Mouse (Mus musculus) left cerebral cortex, adult 8-10 months (tissue): ENCODE results near the gene Zc3hav1l. TPM values are rescaled to one million over a fixed set of nuclear protein-coding genes. Genes with fewer than 3 reads are reported as not detected.
A peak's percentile ranks its signal among the peaks of the same experiment; 100 is the strongest.

Experiments
- DNase-seq, 2 experiments: peaks; one replicate each; pipeline ENCODE4 v3.0.0; 2022; ENCODE audit warnings: low spot score in 2 of 2
- total RNA-seq, 4 experiments: library from RNA; stranded (reverse); gene quantifications; 2 replicates each; pipeline ENCODE4 v1.2.4; 2022

Zc3hav1l gene
- total RNA-seq, 4 experiments from 2014 or later: 3.1 to 3.5 (median 3.4) TPM

- DNase-seq: no peak
Observed at GRCm38 (mm10) chr6:38284422-38284821, 14.6 kb downstream of the Zc3hav1l start.

GRCm38 (mm10) chr6:38264466-38264865 lies 34.6 kb downstream of the Zc3hav1l start:
- DNase-seq: no peak

GRCm38 (mm10) chr6:38263393-38264159 lies 35.5 kb downstream of the Zc3hav1l start:
- DNase-seq: peak in 1 of 2 experiments; percentile 90

GRCm38 (mm10) chr6:38261877-38262276 lies 37.2 kb downstream of the Zc3hav1l start:
- DNase-seq: no peak

- DNase-seq: no peak
Observed at GRCm38 (mm10) chr6:38257506-38257905, 41.6 kb downstream of the Zc3hav1l start.

- no peak for DNase-seq
Observed at GRCm38 (mm10) chr6:38256793-38257192, 42.3 kb downstream of the Zc3hav1l start.

GRCm38 (mm10) chr6:38255794-38256193 lies 43.3 kb downstream of the Zc3hav1l start:
- DNase-seq: no peak

- peak; percentile 42 to 49 for DNase-seq
Observed at GRCm38 (mm10) chr6:38253736-38254641, 45.1 kb downstream of the Zc3hav1l start, which contains the start of gene D630045J12Rik. D630045J12Rik (minus strand) TSS chr6:38254009.

GRCm38 (mm10) chr6:38252766-38253735 lies 46.0 kb downstream of the Zc3hav1l start:
- DNase-seq: no peak

GRCm38 (mm10) chr6:38252139-38252538 lies 46.9 kb downstream of the Zc3hav1l start:
- DNase-seq: no peak

GRCm38 (mm10) chr6:38251464-38251863 lies 47.6 kb downstream of the Zc3hav1l start:
- DNase-seq: no peak

GRCm38 (mm10) chr6:38247362-38247761 lies 51.7 kb downstream of the Zc3hav1l start:
- no peak for DNase-seq

- no peak for DNase-seq
Observed at GRCm38 (mm10) chr6:38244806-38245205, 54.3 kb downstream of the Zc3hav1l start.

- no peak for DNase-seq
Observed at GRCm38 (mm10) chr6:38244167-38244566, 54.9 kb downstream of the Zc3hav1l start.

- DNase-seq: no peak
Observed at GRCm38 (mm10) chr6:38242833-38243232, 56.2 kb downstream of the Zc3hav1l start.

- DNase-seq: no peak
Observed at GRCm38 (mm10) chr6:38242295-38242830, 56.7 kb downstream of the Zc3hav1l start.

- no peak for DNase-seq
Observed at GRCm38 (mm10) chr6:38241508-38241907, 57.6 kb downstream of the Zc3hav1l start.

GRCm38 (mm10) chr6:38240618-38241017 lies 58.4 kb downstream of the Zc3hav1l start:
- DNase-seq: peak in 1 of 2 experiments; percentile 81

- no peak for DNase-seq
Observed at GRCm38 (mm10) chr6:38238382-38238781, 60.7 kb downstream of the Zc3hav1l start.
